Mouse (Mus musculus) forebrain, embryonic 12.5 days (tissue): ENCODE measurements around the gene Nuf2. TPM values are rescaled to one million over a fixed set of nuclear protein-coding genes. Genes with fewer than 3 reads are reported as not detected.
"Not testable (repeated sequence)": the region's sequence is repeated elsewhere in the genome, so short reads cannot be mapped to it uniquely, and the experiment has no call there.

Experiments used
- ATAC-seq: fragments of 200-750 bp; cut with Nextera tagmentation; 2 replicates; pipeline ENCODE4 v1.8.0; 2017; ENCODE audit warnings: moderate TSS enrichment; ENCODE audit not compliant: low FRiP score
- H3K27ac ChIP-seq: fragments of 300-500 bp; sonication (generic); 2 replicates; pipeline ENCODE4 v1.5.1; 2016; ENCODE audit warnings: mild to moderate bottlenecking
- H3K27me3 ChIP-seq: fragments of 300-500 bp; sonication (generic); 2 replicates; pipeline ENCODE4 v1.6.1; 2016; ENCODE audit warnings: mild to moderate bottlenecking
- H3K36me3 ChIP-seq: fragments of 300-500 bp; sonication (generic); replicated peaks from 2 replicates; pipeline ENCODE4 v1.6.1; 2016; ENCODE audit warnings: mild to moderate bottlenecking
- H3K4me1 ChIP-seq: fragments of 300-500 bp; sonication (generic); 2 replicates; pipeline ENCODE4 v1.6.1; 2016
- H3K4me2 ChIP-seq: fragments of 300-500 bp; sonication (generic); 2 replicates; pipeline ENCODE4 v1.6.1; 2016; ENCODE audit warnings: mild to moderate bottlenecking, moderate library complexity
- H3K4me3 ChIP-seq: fragments of 300-500 bp; sonication (generic); replicated peaks from 2 replicates; pipeline ENCODE4 v1.5.1; 2016; ENCODE audit warnings: mild to moderate bottlenecking
- H3K9ac ChIP-seq: fragments of 300-500 bp; sonication (generic); 2 replicates; pipeline ENCODE4 v1.6.1; 2016; ENCODE audit warnings: mild to moderate bottlenecking
- H3K9me3 ChIP-seq: fragments of 300-500 bp; sonication (generic); 2 replicates; pipeline ENCODE4 v1.6.1; 2016
- WGBS: fragments of 180-500 bp; shearing (Covaris S2); methylation state at CpG from one replicate; pipeline ENCODE4 v1.1.7; 2016; 5-methylcytosine and 5-hydroxymethylcytosine counted together
- polyA plus RNA-seq: library from polyadenylated mRNA; unstranded; fragments of >200 nt; fragmentation: Nextera tagmentation; extraction: Ambion mirVana; gene quantifications from 2 replicates; pipeline ENCODE4 v1.2.1, GENCODE M21; 2016

Gene Nuf2
- polyA plus RNA-seq = 84.3 and 86.3 TPM in 2 replicates

DNA sequence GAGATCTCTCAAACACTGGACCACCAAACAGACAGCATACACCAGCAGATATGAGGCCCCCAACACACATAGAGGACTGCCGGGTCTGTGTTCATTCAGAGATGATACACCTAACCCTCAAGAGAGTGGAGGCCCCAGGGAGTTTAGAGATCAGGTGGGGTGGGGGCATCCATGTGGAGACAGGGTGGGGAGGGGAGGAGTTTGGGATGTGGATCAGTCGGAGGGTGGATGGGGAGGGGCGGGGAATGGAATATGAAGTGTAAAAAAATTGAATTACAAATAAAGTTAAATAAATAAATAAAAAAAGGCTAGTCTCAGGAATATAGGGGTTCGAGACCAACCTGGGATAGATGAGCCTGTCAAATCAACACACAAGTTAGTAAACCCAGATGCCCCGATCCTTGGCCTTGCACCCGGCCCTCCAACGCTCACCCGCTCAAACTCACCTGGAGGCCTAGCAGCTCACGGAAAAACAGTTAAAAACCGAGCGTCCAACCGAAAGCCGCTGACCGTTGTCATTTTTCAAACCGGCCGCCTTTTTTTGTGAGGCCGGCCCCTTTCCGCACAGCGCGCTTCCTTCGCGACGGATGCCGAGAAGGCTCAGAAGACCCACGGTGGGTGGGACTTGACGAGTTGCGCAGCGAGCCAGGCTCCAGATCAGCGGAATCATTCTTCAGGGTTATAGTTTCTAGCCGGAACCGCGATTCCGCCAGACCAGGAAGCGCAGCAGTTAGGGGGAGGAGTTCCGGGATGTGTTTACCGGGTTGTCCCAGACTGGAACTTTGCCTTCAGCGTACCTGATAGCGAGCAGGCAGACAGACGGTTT is at the start of gene Nuf2:
Nuf2 (minus strand) TSS at position 589 of the 826 bp plus-strand sequence.
- Histone ChIP-seq H3K27ac (peak within 1 kb of the TSS; percentile 85), H3K4me3 (peak within 1 kb of the TSS; percentile 64), H3K4me1 (peaks cover 13% of the 10 kb centered on the region), H3K9me3 (no peaks in the 10 kb centered on the region), H3K4me2 (peak within 1 kb of the TSS; percentile 62), H3K27me3 (no peaks in the 10 kb centered on the region), H3K9ac (peak within 1 kb of the TSS; percentile 71), H3K36me3 (peaks cover 21% of the 10 kb centered on the region)
- under 1% methylated on average over 39 of the region's 39 CpGs for WGBS
- ATAC-seq = peak; percentile 97

DNA sequence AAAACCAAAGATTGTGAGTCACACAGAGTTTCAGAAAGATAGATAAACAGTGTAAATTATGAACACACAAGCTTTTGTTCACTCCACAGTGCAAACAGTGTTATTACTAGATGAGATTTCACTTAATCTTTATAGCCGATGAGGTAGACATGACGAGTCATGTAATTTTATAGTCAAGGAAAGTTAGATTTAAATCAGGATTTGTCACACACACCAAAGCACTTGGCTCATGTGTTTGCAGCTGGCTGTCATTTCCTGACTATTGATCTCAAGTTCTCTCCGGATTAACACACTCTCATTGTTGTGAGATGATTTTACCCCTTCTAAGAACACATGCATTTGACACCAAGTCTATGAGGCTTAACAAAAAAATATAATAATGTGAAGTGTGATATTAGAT is 48.3 kb upstream of the Nuf2 start:
- Histone ChIP-seq H3K9me3 (no peaks in the 10 kb centered on the region), H3K4me1 (no peaks in the 10 kb centered on the region), H3K4me3 (no peak overlapping the region), H3K9ac (no peak overlapping the region), H3K36me3 (no peaks in the 10 kb centered on the region), H3K27ac (no peak overlapping the region), H3K4me2 (no peak overlapping the region), H3K27me3 (no peaks in the 10 kb centered on the region)
- no peak for ATAC-seq
- WGBS = 83% methylated on average over 3 of the region's 3 CpGs

DNA sequence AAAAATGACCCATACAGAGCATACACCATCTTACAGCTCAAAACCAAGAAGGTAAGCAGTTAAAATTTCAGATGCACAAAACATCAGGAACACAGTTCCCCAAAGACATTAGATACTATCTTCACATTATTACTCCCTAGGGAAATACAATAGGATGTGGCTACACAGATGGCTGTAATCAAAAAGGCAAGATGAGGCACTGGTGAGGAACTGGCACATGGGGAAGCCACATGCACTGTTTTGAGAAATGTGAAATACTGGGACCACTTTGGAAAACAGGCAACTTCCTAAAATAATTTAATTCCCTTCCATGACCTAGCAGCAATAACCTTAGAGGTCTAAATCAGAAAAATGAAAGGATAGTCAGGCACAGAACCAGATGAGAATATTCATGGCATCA is 42.9 kb upstream of the Nuf2 start:
- H3K27ac ChIP-seq = no peak overlapping the region
- no peaks in the 10 kb centered on the region for H3K9me3 ChIP-seq
- H3K36me3 ChIP-seq = no peaks in the 10 kb centered on the region
- H3K9ac ChIP-seq = no peak overlapping the region
- ATAC-seq = no peak
- no peak overlapping the region for H3K4me3 ChIP-seq
- no peaks in the 10 kb centered on the region for H3K4me1 ChIP-seq
- H3K4me2 ChIP-seq = no peak overlapping the region
- no peaks in the 10 kb centered on the region for H3K27me3 ChIP-seq

DNA sequence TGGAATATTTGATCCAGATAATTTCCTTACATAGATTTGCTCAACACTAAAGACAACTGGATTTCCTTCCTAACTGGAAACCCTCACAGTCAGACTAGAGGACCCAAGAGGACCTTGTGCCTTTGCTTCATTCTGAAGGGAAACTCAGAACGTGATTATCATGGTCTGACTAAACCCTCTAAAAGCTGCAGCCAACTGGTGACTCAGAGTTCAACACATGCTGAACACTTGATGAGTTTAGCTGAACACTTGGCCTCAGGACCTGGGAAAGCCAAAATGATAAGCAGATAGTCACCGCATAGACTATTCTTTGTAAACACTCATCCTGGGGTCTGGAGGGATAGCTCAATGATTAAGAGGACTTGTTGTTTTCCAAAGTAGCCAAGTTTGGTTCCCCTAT is 24.4 kb upstream of the Nuf2 start:
- no peak overlapping the region for H3K27ac ChIP-seq
- ATAC-seq = no peak
- no peak overlapping the region for H3K9ac ChIP-seq
- no peaks in the 10 kb centered on the region for H3K36me3 ChIP-seq
- no peak overlapping the region for H3K4me3 ChIP-seq
- no peaks in the 10 kb centered on the region for H3K9me3 ChIP-seq
- no peak overlapping the region for H3K4me2 ChIP-seq
- H3K4me1 ChIP-seq = no peaks in the 10 kb centered on the region
- no peaks in the 10 kb centered on the region for H3K27me3 ChIP-seq
- 87% methylated on average over 2 of the region's 2 CpGs for WGBS

DNA sequence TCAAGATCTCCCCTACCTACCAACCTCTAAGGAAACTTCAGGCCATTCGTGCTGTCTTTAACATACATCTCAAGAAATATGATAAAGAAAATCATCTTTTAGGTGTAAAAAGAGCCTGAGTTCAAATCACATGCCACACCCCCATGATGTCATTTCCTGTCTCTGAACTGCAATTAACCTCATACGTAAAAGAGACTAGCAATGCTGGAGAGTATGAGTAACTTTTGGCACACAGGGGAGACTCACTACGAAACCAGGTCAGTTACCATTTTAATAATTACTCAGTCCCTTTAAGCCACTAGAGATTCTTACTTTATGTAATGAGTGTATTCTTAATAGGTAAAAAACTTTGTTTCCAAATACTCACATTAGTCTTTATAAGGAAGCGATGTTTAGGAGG is 23.8 kb upstream of the Nuf2 start:
- ATAC-seq = no peak
- Histone ChIP-seq H3K9me3 (no peaks in the 10 kb centered on the region), H3K4me2 (no peak overlapping the region), H3K4me3 (no peak overlapping the region), H3K4me1 (no peaks in the 10 kb centered on the region), H3K27ac (no peak overlapping the region), H3K27me3 (no peaks in the 10 kb centered on the region), H3K9ac (no peak overlapping the region), H3K36me3 (no peaks in the 10 kb centered on the region)
- WGBS = 87% methylated on average over 4 of the region's 4 CpGs

DNA sequence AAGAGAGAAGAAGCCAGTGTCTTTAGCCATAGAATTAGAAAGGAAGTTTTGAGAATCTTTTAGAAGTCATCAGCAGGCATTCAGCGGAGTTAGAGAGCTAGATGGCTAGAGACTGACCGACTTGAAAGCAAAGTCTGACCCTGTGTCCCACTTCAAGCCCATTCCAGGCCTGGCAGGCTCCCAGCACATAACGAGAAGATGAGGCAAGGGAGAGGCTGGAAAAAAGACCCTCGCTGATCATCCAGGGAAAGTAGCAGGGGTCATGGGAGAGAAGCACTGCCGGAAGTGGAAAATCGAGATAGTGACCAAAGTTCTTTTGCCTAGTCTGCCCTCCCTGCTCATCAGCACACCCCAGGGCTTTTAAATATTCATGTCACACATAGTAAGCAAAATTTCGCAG is 22.2 kb upstream of the Nuf2 start:
- no peak for ATAC-seq
- no peaks in the 10 kb centered on the region for H3K27me3 ChIP-seq
- no peaks in the 10 kb centered on the region for H3K36me3 ChIP-seq
- no peak overlapping the region for H3K9ac ChIP-seq
- 86% methylated on average over 7 of the region's 7 CpGs for WGBS
- H3K9me3 ChIP-seq = no peaks in the 10 kb centered on the region
- no peaks in the 10 kb centered on the region for H3K4me1 ChIP-seq
- H3K4me2 ChIP-seq = no peak overlapping the region
- no peak overlapping the region for H3K27ac ChIP-seq
- no peak overlapping the region for H3K4me3 ChIP-seq

DNA sequence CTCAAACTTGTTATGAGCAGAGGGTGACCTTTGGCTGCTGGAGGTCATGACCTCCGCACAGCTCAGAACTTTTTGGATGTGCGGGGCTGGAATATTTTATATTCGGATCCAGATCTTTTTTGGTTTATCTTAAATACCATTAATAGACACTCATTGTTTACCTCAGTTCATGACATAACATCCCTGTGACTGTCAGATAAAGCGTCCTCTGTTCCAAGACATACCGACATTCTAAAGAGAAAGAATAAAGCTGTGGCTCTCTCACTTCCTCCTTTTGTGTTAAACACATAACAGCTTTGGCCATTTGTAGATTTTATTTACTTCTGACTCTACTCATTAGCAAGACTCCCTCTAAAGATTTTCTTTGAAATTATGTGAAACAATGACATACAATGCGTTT is 9.2 kb upstream of the Nuf2 start:
- no peak overlapping the region for H3K4me2 ChIP-seq
- ATAC-seq = no peak
- 89% methylated on average over 6 of the region's 6 CpGs for WGBS
- no peaks in the 10 kb centered on the region for H3K9me3 ChIP-seq
- no peaks in the 10 kb centered on the region for H3K4me1 ChIP-seq
- no peak overlapping the region for H3K9ac ChIP-seq
- no peak overlapping the region for H3K4me3 ChIP-seq
- H3K27ac ChIP-seq = no peak overlapping the region
- H3K27me3 ChIP-seq = no peaks in the 10 kb centered on the region
- H3K36me3 ChIP-seq = no peaks in the 10 kb centered on the region

DNA sequence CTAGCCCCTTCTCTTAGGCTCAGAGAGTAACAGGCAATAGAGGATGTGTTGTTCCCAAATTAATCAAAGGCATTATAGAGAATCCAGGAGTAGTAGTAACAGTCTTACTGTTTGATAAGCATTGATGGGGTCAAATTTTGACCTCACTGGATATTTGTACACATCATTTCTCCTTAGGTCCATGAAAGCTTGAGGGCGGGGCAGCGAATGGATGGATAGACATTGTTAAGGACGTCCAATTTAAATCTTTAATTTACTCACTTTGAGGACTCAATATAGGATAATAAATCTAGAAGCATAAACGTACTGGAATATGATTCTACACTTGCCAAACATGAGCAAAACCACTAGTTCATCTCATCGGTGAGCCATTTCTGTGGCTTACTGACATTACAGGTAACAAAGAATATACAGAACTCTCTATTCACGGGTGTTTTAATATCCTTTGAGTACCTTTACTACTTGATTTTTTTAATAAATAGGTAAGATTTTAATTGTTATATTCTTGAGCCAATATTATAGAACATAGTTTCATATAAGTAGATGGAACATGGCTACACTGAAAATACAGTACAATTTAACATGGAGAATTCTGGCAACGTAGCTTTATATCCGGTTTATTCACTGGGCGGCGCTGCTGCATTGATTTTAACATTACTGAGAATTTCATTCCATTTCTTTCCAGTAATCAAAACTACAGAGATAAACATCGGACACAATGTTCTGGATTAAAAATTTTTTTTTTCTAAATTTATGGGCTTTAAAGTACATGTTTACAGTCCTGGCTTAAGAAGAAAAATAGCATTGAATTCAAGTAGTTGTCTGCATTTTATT is 655 bp upstream of the Nuf2 start:
- H3K27ac ChIP-seq = peak overlapping the region; percentile 85
- H3K4me3 ChIP-seq = peak overlapping the region; percentile 64
- no peaks in the 10 kb centered on the region for H3K9me3 ChIP-seq
- H3K4me2 ChIP-seq = peak overlapping the region; percentile 62
- peak; percentile 81 for ATAC-seq
- no peaks in the 10 kb centered on the region for H3K27me3 ChIP-seq
- peaks cover 14% of the 10 kb centered on the region for H3K36me3 ChIP-seq
- peaks cover 13% of the 10 kb centered on the region for H3K4me1 ChIP-seq
- WGBS = 14% methylated on average over 11 of the region's 11 CpGs
- peak overlapping the region; percentile 40; the same call in 1 of the 2 replicates for H3K9ac ChIP-seq

DNA sequence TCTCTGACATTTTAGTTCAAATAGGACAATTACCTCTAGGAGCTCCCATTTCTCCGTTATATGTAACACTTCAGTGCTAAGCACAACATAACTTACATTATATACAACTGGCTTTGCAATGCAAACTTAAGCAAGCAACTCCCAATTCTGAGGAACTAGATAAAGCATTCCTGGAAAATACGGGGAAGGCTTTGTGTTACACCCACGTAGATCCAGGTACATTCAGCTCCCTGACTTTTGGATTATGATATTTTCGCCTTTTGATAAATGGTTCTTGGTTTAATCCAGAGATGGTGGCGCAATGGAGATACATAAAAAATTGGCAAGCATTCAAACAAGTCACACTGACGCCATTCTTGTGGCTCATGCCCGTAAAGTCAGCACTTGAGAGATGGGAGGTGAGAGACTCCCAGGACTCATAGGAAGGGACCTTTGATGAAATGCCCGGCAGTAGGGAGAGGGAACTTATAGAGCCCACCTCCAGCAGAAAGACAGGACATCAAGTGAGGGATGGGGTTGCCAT is 1.2 kb downstream of the Nuf2 start:
- Histone ChIP-seq H3K27me3 (no peaks in the 10 kb centered on the region), H3K36me3 (peaks cover 28% of the 10 kb centered on the region), H3K4me1 (peaks cover 13% of the 10 kb centered on the region), H3K9me3 (no peaks in the 10 kb centered on the region), H3K4me2 (peak overlapping the region; percentile 62), H3K9ac (peak overlapping the region; percentile 71), H3K4me3 (peak overlapping the region; percentile 64), H3K27ac (no peak overlapping the region)
- ATAC-seq = no peak
- 88% methylated on average over 8 of the region's 8 CpGs for WGBS

DNA sequence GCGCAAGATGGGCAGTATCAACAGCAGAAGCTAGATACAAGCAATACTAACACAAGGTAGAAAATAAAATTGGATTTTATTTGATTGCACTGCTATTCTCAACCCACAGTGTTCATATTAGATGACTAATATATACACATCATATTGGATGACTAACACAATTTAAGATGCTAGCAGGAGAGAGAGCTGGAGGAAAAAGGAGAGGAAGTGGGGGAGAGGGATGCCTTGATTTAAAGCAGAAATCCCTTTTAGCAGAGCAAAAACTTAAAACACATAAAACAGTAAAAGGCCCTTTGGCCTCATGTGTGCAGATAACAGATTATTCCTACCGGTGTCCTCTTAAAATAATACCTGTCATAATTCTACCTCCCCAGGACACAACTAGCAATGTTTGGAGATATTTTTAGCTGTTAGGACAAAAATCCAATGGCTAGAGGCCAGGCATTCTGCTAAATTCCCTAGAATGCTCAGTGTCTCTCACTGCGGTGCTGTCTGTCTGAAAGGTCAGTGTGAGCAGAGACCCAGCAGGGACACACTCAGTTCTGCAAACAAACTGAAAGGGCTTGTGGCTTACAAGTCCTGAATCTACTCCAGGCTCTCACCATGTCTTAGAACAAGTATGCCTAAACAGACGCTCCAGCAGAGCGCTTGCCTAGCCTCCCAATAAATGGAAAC is 5.1 kb downstream of the Nuf2 start:
- peaks cover 13% of the 10 kb centered on the region for H3K4me1 ChIP-seq
- 93% methylated on average over 5 of the region's 5 CpGs for WGBS
- H3K4me2 ChIP-seq = no peak overlapping the region
- H3K4me3 ChIP-seq = no peak overlapping the region
- H3K9me3 ChIP-seq = no peaks in the 10 kb centered on the region
- no peak overlapping the region for H3K9ac ChIP-seq
- peaks cover 57% of the 10 kb centered on the region for H3K36me3 ChIP-seq
- ATAC-seq = no peak
- H3K27ac ChIP-seq = no peak overlapping the region
- H3K27me3 ChIP-seq = no peaks in the 10 kb centered on the region

DNA sequence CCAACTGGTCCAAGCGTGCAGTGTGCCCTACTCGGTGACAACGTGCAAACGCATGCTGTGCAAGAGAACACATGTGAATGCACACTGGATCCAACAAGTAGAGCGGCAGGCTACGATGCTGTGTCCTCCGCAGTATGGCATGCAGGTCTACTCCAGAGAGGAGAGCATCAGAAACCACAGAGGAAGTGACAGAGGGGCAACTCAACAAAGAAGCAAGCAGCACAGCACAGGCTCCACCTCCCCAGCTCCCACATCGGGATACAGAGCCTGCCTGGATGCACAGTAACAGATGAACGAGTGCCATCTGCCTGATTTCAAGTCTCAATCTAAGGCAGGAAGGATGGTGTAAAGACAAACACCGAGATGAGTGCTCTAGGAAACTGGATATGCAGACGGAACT is 11.9 kb downstream of the Nuf2 start:
- WGBS = 95% methylated on average over 11 of the region's 11 CpGs
- Histone ChIP-seq H3K4me1 (no peaks in the 10 kb centered on the region), H3K27ac (no peak overlapping the region), H3K9me3 (no peaks in the 10 kb centered on the region), H3K9ac (no peak overlapping the region), H3K36me3 (peaks cover 58% of the 10 kb centered on the region), H3K4me3 (no peak overlapping the region), H3K27me3 (no peaks in the 10 kb centered on the region), H3K4me2 (no peak overlapping the region)
- no peak for ATAC-seq

DNA sequence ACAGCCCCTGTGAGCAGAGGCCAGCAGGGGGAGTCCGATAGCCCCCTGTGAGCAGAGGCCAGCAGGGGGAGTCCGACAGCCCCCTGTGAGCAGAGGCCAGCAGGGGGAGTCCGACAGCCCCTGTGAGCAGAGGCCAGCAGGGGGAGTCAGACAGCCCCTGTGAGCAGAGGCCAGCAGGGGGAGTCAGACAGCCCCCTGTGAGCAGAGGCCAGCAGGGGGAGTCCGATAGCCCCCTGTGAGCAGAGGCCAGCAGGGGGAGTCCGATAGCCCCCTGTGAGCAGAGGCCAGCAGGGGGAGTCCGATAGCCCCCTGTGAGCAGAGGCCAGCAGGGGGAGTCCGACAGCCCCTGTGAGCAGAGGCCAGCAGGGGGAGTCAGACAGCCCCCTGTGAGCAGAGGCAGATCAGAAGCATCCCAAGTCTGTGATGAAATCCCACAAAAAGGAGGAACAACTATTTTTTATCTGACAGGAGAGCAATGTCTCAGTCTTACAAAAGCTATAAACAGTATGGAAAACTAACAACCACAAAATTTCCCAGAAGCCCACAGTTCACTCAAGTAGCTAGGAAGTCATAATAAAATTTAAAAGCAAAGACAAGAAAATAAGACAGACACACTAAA is 13.3 kb downstream of the Nuf2 start:
- H3K9ac ChIP-seq, H3K4me2 ChIP-seq, H3K9me3 ChIP-seq, H3K4me1 ChIP-seq, H3K27ac ChIP-seq, H3K4me3 ChIP-seq, H3K27me3 ChIP-seq, ATAC-seq: not testable (repeated sequence)
- peaks cover 58% of the 10 kb centered on the region for H3K36me3 ChIP-seq
- WGBS = 97% methylated on average over 6 of the region's 7 CpGs
